Mouse (Mus musculus) neural tube, embryonic 11.5 days (tissue): ENCODE data around the gene Ranbp17. TPM values are rescaled to one million over a fixed set of nuclear protein-coding genes. Genes with fewer than 3 reads are reported as not detected.

Experiments
- ATAC-seq: fragments of 200-750 bp; cut with Nextera tagmentation; 2 replicates; pipeline ENCODE4 v1.8.0; 2017; ENCODE audit warnings: moderate number of reproducible peaks, mild to moderate bottlenecking, moderate TSS enrichment, moderate library complexity; ENCODE audit not compliant: insufficient read depth, low FRiP score, low TSS enrichment
- DNase-seq: peaks from one replicate; pipeline ENCODE4 v3.0.0-alpha.2; 2015; ENCODE audit warnings: low spot score
- H3K27ac ChIP-seq: fragments of 300-500 bp; sonication (generic); 2 replicates; pipeline ENCODE4 v1.5.1; 2014; ENCODE audit warnings: low read depth, mild to moderate bottlenecking, low read length
- H3K27me3 ChIP-seq: fragments of 300-500 bp; sonication (generic); 2 replicates; pipeline ENCODE4 v1.6.1; 2014; ENCODE audit warnings: mild to moderate bottlenecking, low read length, mixed read lengths; ENCODE audit not compliant: control insufficient read depth, insufficient read depth
- H3K36me3 ChIP-seq: fragments of 300-500 bp; sonication (generic); 2 replicates; pipeline ENCODE4 v1.6.1; 2014; ENCODE audit warnings: mild to moderate bottlenecking, low read length, moderate library complexity, mixed read lengths; ENCODE audit not compliant: control insufficient read depth, insufficient read depth
- H3K4me1 ChIP-seq: fragments of 300-500 bp; sonication (generic); 2 replicates; pipeline ENCODE4 v1.6.1; 2014; ENCODE audit warnings: low read length, mixed read lengths; ENCODE audit not compliant: control insufficient read depth, insufficient read depth
- H3K4me2 ChIP-seq: fragments of 300-500 bp; sonication (generic); 2 replicates; pipeline ENCODE4 v1.6.1; 2014; ENCODE audit warnings: low read depth, mild to moderate bottlenecking, moderate library complexity
- H3K4me3 ChIP-seq: fragments of 300-500 bp; sonication (generic); 2 replicates; pipeline ENCODE4 v1.5.1; 2014; ENCODE audit warnings: low read depth, low read length
- H3K9ac ChIP-seq: fragments of 300-500 bp; sonication (generic); 2 replicates; pipeline ENCODE4 v1.6.1; 2014; ENCODE audit warnings: mild to moderate bottlenecking, low read length
- H3K9me3 ChIP-seq: fragments of 300-500 bp; sonication (generic); 2 replicates; pipeline ENCODE4 v1.6.1; 2016; ENCODE audit warnings: low read length; ENCODE audit not compliant: control insufficient read depth
- WGBS: fragments of 180-500 bp; shearing (Covaris S2); extraction: QIAGEN DNeasy Blood & Tissue Kit; methylation state at CpG from one replicate; pipeline ENCODE4 v1.1.7; 2014; 5-methylcytosine and 5-hydroxymethylcytosine counted together
- polyA plus RNA-seq: library from polyadenylated mRNA; unstranded; fragments of >200 nt; fragmentation: Nextera tagmentation; extraction: Ambion mirVana; gene quantifications from 2 replicates; pipeline ENCODE4 v1.2.1, GENCODE M21; 2014

Ranbp17 gene
- polyA plus RNA-seq = 12.5 and 18.3 TPM in 2 replicates

DNA sequence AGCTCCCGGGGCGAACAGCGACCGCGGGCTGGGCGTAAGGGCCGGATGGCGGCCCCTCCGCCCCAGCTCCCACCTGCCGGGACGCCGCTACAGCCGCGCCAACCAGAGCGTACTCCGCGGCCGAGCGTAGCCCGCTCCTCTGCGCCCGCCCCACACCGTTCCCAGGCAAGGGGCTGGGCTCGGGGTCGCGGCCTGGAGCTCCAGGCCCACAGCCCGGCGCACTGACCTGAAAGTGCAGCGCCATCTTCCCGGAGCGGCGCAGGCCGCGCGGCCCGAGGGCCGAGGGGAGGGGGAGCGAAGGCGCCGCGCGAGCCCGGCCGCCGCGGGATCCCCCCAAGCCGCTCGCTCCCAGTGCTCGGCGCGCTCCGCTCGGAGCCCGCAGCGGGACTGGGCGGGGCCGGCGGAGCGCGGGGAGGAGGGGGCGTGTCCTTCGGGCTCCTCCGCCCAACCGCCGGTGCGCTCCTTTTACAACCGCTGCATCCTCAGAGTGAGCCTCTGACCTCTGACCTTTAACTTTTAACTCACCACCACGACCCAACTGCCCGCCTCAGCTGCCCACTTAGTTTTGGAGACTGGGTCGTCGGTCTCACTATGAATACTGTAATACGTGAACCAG, at the start of gene Ranbp17:
Gene Ranbp17 (minus strand): TSS at position 371 of the 616 bp plus-strand sequence.
- H3K9ac ChIP-seq = peak within 1 kb of the TSS; percentile 95
- WGBS = under 1% methylated on average over 44 of the region's 72 CpGs
- no peaks in the 10 kb centered on the region for H3K36me3 ChIP-seq
- peak; percentile 90 for ATAC-seq
- peak within 1 kb of the TSS; percentile 64 for H3K4me2 ChIP-seq
- no peaks in the 10 kb centered on the region for H3K27me3 ChIP-seq
- H3K9me3 ChIP-seq = no peaks in the 10 kb centered on the region
- H3K4me3 ChIP-seq = peak within 1 kb of the TSS; percentile 84
- no peaks in the 10 kb centered on the region for H3K4me1 ChIP-seq
- peak within 1 kb of the TSS; percentile 87 for H3K27ac ChIP-seq
- peak; percentile 84 for DNase-seq

DNA sequence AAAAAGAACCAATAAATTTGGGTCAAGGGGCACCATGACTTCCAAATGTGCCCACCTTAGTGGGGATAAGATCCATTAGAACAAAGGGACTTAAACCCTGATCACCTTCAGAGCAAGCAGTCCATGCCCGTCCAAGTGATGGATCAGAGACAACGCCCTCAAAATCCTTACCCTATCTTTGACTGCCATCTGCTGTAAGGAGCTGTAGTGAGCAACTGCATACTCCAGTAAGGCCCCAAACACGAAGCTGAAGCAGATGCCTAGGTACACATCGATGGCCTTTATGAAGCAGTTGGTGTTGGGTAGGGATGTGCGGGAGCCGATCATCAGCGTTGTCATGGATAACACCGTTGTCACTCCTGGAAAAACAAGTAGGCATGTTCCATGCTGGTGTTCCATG, 40.6 kb upstream of the Ranbp17 start:
- 81% methylated on average over 8 of the region's 8 CpGs for WGBS
- H3K4me1 ChIP-seq = no peaks in the 10 kb centered on the region
- H3K27ac ChIP-seq = no peak overlapping the region
- ATAC-seq = no peak
- DNase-seq = no peak
- H3K27me3 ChIP-seq = no peaks in the 10 kb centered on the region
- no peak overlapping the region for H3K9ac ChIP-seq
- H3K4me2 ChIP-seq = no peak overlapping the region
- H3K9me3 ChIP-seq = no peaks in the 10 kb centered on the region
- no peaks in the 10 kb centered on the region for H3K36me3 ChIP-seq
- H3K4me3 ChIP-seq = no peak overlapping the region

DNA sequence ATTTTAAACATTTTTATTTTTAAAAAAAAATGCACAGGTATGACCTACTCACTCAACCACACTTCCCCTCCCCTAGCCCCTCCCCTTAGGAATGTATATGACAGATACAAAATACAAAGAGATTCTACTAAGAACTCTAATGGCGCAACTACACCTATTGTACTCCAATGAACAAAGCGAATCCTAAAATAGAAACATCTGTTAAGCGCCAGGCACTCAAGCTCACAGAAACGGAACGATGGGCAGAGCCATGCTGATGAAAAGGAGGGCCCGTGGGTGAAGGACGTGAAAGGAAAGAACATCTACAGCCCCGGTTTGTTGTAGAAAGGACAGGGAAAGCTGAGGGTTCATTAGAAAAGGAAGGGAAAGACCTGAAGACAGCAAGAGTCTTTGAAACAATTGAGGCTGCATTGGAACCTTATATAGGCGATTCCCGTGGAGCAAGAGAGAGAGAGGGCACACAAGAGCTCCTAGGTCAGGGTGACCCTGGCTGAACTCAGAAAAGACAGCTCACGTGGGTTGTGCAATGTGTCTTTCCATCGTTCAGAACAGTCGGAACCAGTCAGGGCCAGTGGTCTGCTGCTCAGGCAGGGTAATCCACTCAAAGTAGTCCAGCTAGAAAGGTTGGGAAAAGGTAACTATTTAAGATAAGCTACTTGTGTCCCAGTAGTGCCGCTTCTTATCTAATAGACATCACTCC, 37.5 kb upstream of the Ranbp17 start:
- DNase-seq (no peak), ATAC-seq (no peak)
- Histone ChIP-seq H3K4me3 (no peak overlapping the region), H3K9me3 (no peaks in the 10 kb centered on the region), H3K36me3 (no peaks in the 10 kb centered on the region), H3K27ac (no peak overlapping the region), H3K9ac (no peak overlapping the region), H3K4me2 (no peak overlapping the region), H3K27me3 (no peaks in the 10 kb centered on the region), H3K4me1 (no peaks in the 10 kb centered on the region)
- 85% methylated on average over 14 of the region's 14 CpGs for WGBS

DNA sequence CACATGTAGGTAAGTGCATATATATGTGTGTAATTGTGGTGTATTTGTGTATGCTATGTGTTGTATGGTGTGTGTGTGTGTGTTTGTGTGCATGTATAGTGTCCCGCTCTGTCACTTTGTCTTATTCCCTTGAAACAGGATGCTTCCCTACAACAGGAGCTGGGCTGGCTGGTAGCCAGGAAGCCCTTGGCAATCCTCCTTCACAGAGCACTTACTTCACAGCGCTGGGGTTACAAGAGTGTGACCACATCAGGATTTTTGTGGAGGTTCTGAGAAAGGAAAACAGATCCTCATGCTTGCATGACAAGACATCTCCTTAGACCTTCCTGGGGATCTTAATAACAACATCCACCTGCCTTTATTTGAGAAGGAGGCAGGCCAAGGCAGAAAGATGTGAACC, 33.8 kb upstream of the Ranbp17 start:
- Histone ChIP-seq H3K9me3 (no peaks in the 10 kb centered on the region), H3K27me3 (no peaks in the 10 kb centered on the region), H3K9ac (no peak overlapping the region), H3K36me3 (no peaks in the 10 kb centered on the region), H3K4me2 (no peak overlapping the region), H3K4me1 (no peaks in the 10 kb centered on the region), H3K27ac (no peak overlapping the region), H3K4me3 (no peak overlapping the region)
- WGBS = 95% methylated on average over 2 of the region's 2 CpGs
- ATAC-seq (no peak), DNase-seq (no peak)

DNA sequence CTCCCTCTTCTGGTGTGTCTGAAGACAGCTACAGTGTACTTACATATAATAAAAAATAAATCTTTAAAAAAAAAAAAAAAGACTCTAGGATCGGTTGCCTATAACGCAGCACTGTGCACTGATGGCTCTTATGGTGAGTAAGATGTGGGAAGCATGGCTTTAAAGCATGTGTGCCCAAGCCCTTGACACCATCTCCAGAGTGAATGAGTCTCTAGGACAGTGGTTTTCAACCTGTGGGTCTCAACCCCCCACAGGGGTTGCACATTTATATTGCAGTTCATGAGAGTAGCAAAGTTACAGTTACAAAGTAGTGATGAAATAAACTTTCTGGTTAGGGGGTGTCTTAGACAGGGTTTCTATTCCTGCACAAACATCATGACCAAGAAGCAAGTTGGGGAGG, 31.4 kb upstream of the Ranbp17 start:
- no peaks in the 10 kb centered on the region for H3K4me1 ChIP-seq
- WGBS = 92% methylated on average over 2 of the region's 2 CpGs

DNA sequence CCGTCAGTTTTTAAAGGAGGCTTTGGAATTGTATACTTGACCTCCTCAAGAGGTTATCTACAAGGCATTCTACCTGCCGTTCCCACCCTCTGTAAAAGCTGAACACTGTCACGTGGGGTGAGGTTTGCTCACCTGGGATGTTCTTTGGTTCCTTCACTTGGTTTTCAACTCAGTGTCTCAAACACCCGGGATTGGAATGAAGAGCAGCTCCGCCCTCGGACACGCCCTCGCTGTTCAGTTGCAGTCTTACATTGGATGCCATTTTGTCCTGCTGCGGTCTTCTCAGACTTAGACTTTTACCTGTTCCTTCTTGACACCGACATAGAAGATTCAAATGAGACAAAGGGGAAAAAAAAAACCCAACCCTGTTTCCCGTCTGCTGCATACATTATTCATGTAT, 30.6 kb upstream of the Ranbp17 start:
- no peaks in the 10 kb centered on the region for H3K4me1 ChIP-seq
- H3K4me2 ChIP-seq = no peak overlapping the region
- no peaks in the 10 kb centered on the region for H3K36me3 ChIP-seq
- no peak for DNase-seq
- no peak overlapping the region for H3K4me3 ChIP-seq
- WGBS = 64% methylated on average over 11 of the region's 11 CpGs
- H3K27me3 ChIP-seq = no peaks in the 10 kb centered on the region
- H3K27ac ChIP-seq = no peak overlapping the region
- no peak for ATAC-seq
- no peak overlapping the region for H3K9ac ChIP-seq
- no peaks in the 10 kb centered on the region for H3K9me3 ChIP-seq

More for the DNA sequence above, 31.4 kb upstream of the Ranbp17 start:
- H3K27me3 ChIP-seq = no peaks in the 10 kb centered on the region
- no peak overlapping the region for H3K4me3 ChIP-seq
- no peak overlapping the region for H3K27ac ChIP-seq
- H3K36me3 ChIP-seq = no peaks in the 10 kb centered on the region
- ATAC-seq (no peak), DNase-seq (no peak)
- H3K9ac ChIP-seq = no peak overlapping the region
- H3K9me3 ChIP-seq = no peaks in the 10 kb centered on the region
- no peak overlapping the region for H3K4me2 ChIP-seq

DNA sequence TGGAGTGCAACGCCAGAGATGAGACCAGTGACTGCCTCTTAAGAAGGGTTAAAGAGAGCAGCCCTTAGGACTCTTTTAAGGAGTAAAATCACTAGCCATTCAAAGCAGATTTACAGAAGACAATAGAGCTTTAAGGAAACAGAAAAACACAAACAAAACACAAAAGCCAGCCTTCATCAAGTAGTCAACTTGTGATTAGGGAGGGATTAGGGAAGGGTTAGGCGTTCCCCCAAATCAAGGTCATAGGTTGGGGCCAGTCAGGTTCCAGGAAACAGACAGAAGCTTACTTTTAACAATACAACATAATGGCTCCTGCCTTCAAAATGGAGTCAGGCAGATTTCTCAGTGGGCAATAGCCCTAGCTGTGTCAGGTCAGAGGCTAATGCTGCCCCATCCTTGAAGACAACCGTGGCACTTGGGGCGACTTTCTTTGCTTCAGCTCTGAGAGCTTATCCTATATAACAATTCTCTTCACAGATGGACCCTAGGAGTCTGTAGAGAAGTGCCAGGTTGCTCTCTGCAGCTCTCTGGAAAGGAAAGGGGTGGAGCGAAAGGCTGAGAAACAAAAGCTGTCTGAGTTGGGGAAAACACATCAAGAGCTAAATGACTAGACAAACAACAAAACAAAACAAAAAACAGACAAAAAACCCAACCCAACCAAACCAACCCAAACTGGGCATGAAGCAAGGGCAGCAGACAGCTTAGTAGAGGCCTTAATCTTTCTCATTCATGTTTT, 24.0 kb upstream of the Ranbp17 start:
- H3K36me3 ChIP-seq = no peaks in the 10 kb centered on the region
- H3K9ac ChIP-seq = no peak overlapping the region
- no peak overlapping the region for H3K4me3 ChIP-seq
- H3K9me3 ChIP-seq = no peaks in the 10 kb centered on the region
- WGBS = 81% methylated on average over 5 of the region's 5 CpGs
- H3K27me3 ChIP-seq = no peaks in the 10 kb centered on the region
- no peaks in the 10 kb centered on the region for H3K4me1 ChIP-seq
- ATAC-seq = no peak
- H3K27ac ChIP-seq = no peak overlapping the region
- no peak for DNase-seq
- H3K4me2 ChIP-seq = no peak overlapping the region

DNA sequence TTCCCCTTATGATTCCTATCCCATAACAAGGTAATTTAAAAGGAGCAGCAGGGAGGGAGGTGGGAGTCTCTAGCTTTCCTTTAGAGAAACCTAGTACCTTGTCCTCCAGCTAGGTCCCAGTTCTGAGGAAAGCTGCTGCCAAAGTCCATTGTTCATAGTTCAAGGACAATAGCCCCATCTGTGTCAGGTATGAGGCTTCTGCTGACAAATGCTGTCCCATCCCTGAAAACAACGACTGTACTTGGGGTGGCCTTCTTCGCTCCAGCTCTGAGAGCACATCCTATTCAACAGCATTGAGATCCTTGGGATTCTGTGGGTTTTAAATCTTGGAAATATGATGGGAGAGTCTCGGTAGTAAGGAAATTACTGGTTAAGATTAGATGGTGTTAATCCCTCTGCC, 23.1 kb upstream of the Ranbp17 start:
- no peak for ATAC-seq
- 90% methylated on average over 3 of the region's 3 CpGs for WGBS
- no peak overlapping the region for H3K9ac ChIP-seq
- no peak overlapping the region for H3K27ac ChIP-seq
- no peaks in the 10 kb centered on the region for H3K9me3 ChIP-seq
- H3K4me2 ChIP-seq = no peak overlapping the region
- H3K36me3 ChIP-seq = no peaks in the 10 kb centered on the region
- no peak overlapping the region for H3K4me3 ChIP-seq
- no peak for DNase-seq
- no peaks in the 10 kb centered on the region for H3K4me1 ChIP-seq
- H3K27me3 ChIP-seq = no peaks in the 10 kb centered on the region
